Mouse (Mus musculus) embryonic facial prominence, embryonic 10.5 days (tissue): ENCODE data around the gene Fbxo34. TPM values are rescaled to one million over a fixed set of nuclear protein-coding genes. Genes with fewer than 3 reads are reported as not detected.

Experiments used
- DNase-seq: peaks from one replicate; pipeline ENCODE4 v3.0.0-alpha.2; 2017; ENCODE audit warnings: low spot score
- H3K27ac ChIP-seq: fragments of 300-500 bp; sonication (generic); replicated peaks from 2 replicates; pipeline ENCODE4 v1.5.1; 2016; ENCODE audit warnings: mild to moderate bottlenecking
- H3K27me3 ChIP-seq: fragments of 300-500 bp; sonication (generic); replicated peaks from 2 replicates; pipeline ENCODE4 v1.6.1; 2016; ENCODE audit warnings: low read depth, mild to moderate bottlenecking; ENCODE audit not compliant: poor library complexity, severe bottlenecking
- H3K36me3 ChIP-seq: fragments of 300-500 bp; sonication (generic); replicated peaks from 2 replicates; pipeline ENCODE4 v1.6.1; 2016; ENCODE audit warnings: mild to moderate bottlenecking, moderate library complexity
- H3K4me1 ChIP-seq: fragments of 300-500 bp; sonication (generic); 2 replicates; pipeline ENCODE4 v1.6.1; 2016
- H3K4me3 ChIP-seq: fragments of 300-500 bp; sonication (generic); 2 replicates; pipeline ENCODE4 v1.5.1; 2016; ENCODE audit warnings: mild to moderate bottlenecking, moderate library complexity
- H3K9me3 ChIP-seq: fragments of 300-500 bp; sonication (generic); 2 replicates; pipeline ENCODE4 v1.6.1; 2016; ENCODE audit warnings: mild to moderate bottlenecking
- WGBS: fragments of 180-500 bp; shearing (Covaris S2); methylation state at CpG from one replicate; pipeline ENCODE4 v1.1.7; 2016; 5-methylcytosine and 5-hydroxymethylcytosine counted together
- polyA plus RNA-seq: library from polyadenylated mRNA; unstranded; fragments of >200 nt; fragmentation: Nextera tagmentation; extraction: Ambion mirVana; gene quantifications from 2 replicates; pipeline ENCODE4 v1.2.1, GENCODE M21; 2016

The Fbxo34 gene
- polyA plus RNA-seq, 1 experiment from 2014 or later = 23.4 TPM

- DNase-seq = no peak
- 59% methylated on average over 1 of the region's 1 CpGs for WGBS
- Histone ChIP-seq H3K4me3 (no peak overlapping the region), H3K36me3 (no peaks in the 10 kb centered on the region), H3K9me3 (no peaks in the 10 kb centered on the region), H3K4me1 (no peaks in the 10 kb centered on the region), H3K27me3 (no peaks in the 10 kb centered on the region), H3K27ac (no peak overlapping the region)
These were observed 131.1 kb downstream of the Fbxo34 start for GRCm38 (mm10) chr14:47581280-47581679.

Other genes with a start within 250 kb of the Fbxo34 start
- 61.3 and 61.5 TPM in 2 replicates for gene Wdhd1, start 173.6 kb upstream of the Fbxo34 start, polyA plus RNA-seq
- gene Socs4, start 173.5 kb upstream of the Fbxo34 start, polyA plus RNA-seq = 4.2 and 5.6 TPM in 2 replicates
- 135 and 137 TPM in 2 replicates for gene Mapk1ip1l, start 152.2 kb upstream of the Fbxo34 start, polyA plus RNA-seq
- 0.51 and 1.1 TPM in 2 replicates for gene Lgals3, start 82.7 kb upstream of the Fbxo34 start, polyA plus RNA-seq
- 72.4 and 79.4 TPM in 2 replicates for gene Dlgap5, start 32.0 kb upstream of the Fbxo34 start, polyA plus RNA-seq
- gene Atg14, start 120.2 kb downstream of the Fbxo34 start, polyA plus RNA-seq = 18.5 and 19.4 TPM in 2 replicates
- 59.5 and 61.2 TPM in 2 replicates for gene Ktn1, start 198.0 kb downstream of the Fbxo34 start, polyA plus RNA-seq